Mouse (Mus musculus): ENCODE data around the gene Ccnf.

- TF ChIP-seq GATA1 (IDR thresholded peaks at IDR 0.05; ENCODE audit: borderline replicate concordance, low read length): no peak
- no peak for TF ChIP-seq FLI1 (IDR thresholded peaks at IDR 0.05; ENCODE audit: low read length)
These were observed 40.7 kb downstream of the Ccnf start for GRCm38 (mm10) chr17:24210591-24210990.

Data from megakaryocyte, embryonic 14.5 days (primary cell).